Mouse (Mus musculus): ENCODE data around the gene Snx19.

Snx19 gene

GRCm38 (mm10) chr9:30426882-30427632 lies at the start of gene Snx19:
Gene Snx19 (plus strand): TSS chr9:30427108.
- DNase-seq (ENCODE audit: low spot score) = peak; percentile 96

- DNase-seq (ENCODE audit: low spot score) = no peak
Observed at GRCm38 (mm10) chr9:30400771-30401170, 26.1 kb upstream of the Snx19 start.

- DNase-seq (ENCODE audit: low spot score) = peak; percentile 32
Observed at GRCm38 (mm10) chr9:30422940-30423339, 4.0 kb upstream of the Snx19 start.

- no peak for DNase-seq (ENCODE audit: low spot score)
Observed at GRCm38 (mm10) chr9:30425178-30425577, 1.7 kb upstream of the Snx19 start.

GRCm38 (mm10) chr9:30428231-30428630 lies 1.3 kb downstream of the Snx19 start:
- DNase-seq (ENCODE audit: low spot score) = no peak

- DNase-seq (ENCODE audit: low spot score) = no peak
Observed at GRCm38 (mm10) chr9:30430447-30430846, 3.5 kb downstream of the Snx19 start.

GRCm38 (mm10) chr9:30431909-30432308 lies 5.0 kb downstream of the Snx19 start:
- DNase-seq (ENCODE audit: low spot score) = no peak

- no peak for DNase-seq (ENCODE audit: low spot score)
Observed at GRCm38 (mm10) chr9:30433914-30434313, 7.0 kb downstream of the Snx19 start.

GRCm38 (mm10) chr9:30435902-30436585 lies 9.1 kb downstream of the Snx19 start:
- DNase-seq (ENCODE audit: low spot score) = no peak

- DNase-seq (ENCODE audit: low spot score) = no peak
Observed at GRCm38 (mm10) chr9:30438505-30438904, 11.6 kb downstream of the Snx19 start.

GRCm38 (mm10) chr9:30441761-30442160 lies 14.9 kb downstream of the Snx19 start:
- no peak for DNase-seq (ENCODE audit: low spot score)

- peak; percentile 15 for DNase-seq (ENCODE audit: low spot score)
Observed at GRCm38 (mm10) chr9:30445232-30446085, 18.6 kb downstream of the Snx19 start.

- DNase-seq (ENCODE audit: low spot score) = no peak
Observed at GRCm38 (mm10) chr9:30446126-30446525, 19.2 kb downstream of the Snx19 start.

- DNase-seq (ENCODE audit: low spot score) = peak; percentile 11
Observed at GRCm38 (mm10) chr9:30448459-30448858, 21.6 kb downstream of the Snx19 start.

- DNase-seq (ENCODE audit: low spot score) = no peak
Observed at GRCm38 (mm10) chr9:30449862-30450261, 23.0 kb downstream of the Snx19 start.

GRCm38 (mm10) chr9:30450834-30451233 lies 23.9 kb downstream of the Snx19 start:
- DNase-seq (ENCODE audit: low spot score) = no peak

GRCm38 (mm10) chr9:30454527-30454926 lies 27.6 kb downstream of the Snx19 start:
- DNase-seq (ENCODE audit: low spot score) = no peak

GRCm38 (mm10) chr9:30456250-30456649 lies 29.3 kb downstream of the Snx19 start:
- no peak for DNase-seq (ENCODE audit: low spot score)

GRCm38 (mm10) chr9:30460501-30460900 lies 33.6 kb downstream of the Snx19 start:
- DNase-seq (ENCODE audit: low spot score) = no peak

GRCm38 (mm10) chr9:30464661-30465060 lies 37.8 kb downstream of the Snx19 start:
- no peak for DNase-seq (ENCODE audit: low spot score)

- DNase-seq (ENCODE audit: low spot score) = no peak
Observed at GRCm38 (mm10) chr9:30480043-30480442, 53.1 kb downstream of the Snx19 start.

GRCm38 (mm10) chr9:30480464-30480863 lies 53.6 kb downstream of the Snx19 start:
- peak; percentile 97 for DNase-seq (ENCODE audit: low spot score)

- DNase-seq (ENCODE audit: low spot score) = no peak
Observed at GRCm38 (mm10) chr9:30482116-30482515, 55.2 kb downstream of the Snx19 start.
